Mouse (Mus musculus): ENCODE data around the gene Mcl1. TPM values are rescaled to one million over a fixed set of nuclear protein-coding genes. Genes with fewer than 3 reads are reported as not detected.

Mcl1 gene
- polyA plus RNA-seq, 1 experiment from 2014 or later, result 57.2 TPM

- H3K4me3 ChIP-seq (ENCODE audit: control insufficient read depth in 1 of 2, insufficient read depth in 1 of 2, low read depth in 1 of 2, low read length in 2 of 2), result 0 out of 4 replicates have a peak overlapping the region, but pooled peaks of 1 of the 2 experiments have one; percentile 11
Observed at GRCm38 (mm10) chr3:95674236-95674635, 15.6 kb downstream of the Mcl1 start.

GRCm38 (mm10) chr3:95674812-95675211 is 16.2 kb downstream of the Mcl1 start:
- peaks cover 46 to 59% of the 10 kb centered on the region in 2 experiments for H3K4me1 ChIP-seq (ENCODE audit: control insufficient read depth in 2 of 2, insufficient read depth in 2 of 2, low read length in 2 of 2)
- H3K9ac ChIP-seq (ENCODE audit: low read length), result peak overlapping the region; percentile 67
- peak overlapping the region in 1 of 2 experiments; percentile 12; a peak in 1 of 4 replicates for H3K4me3 ChIP-seq (ENCODE audit: control insufficient read depth in 1 of 2, insufficient read depth in 1 of 2, low read depth in 1 of 2, low read length in 2 of 2)
- H3K27me3 ChIP-seq (ENCODE audit: control insufficient read depth, insufficient read depth, low read length), result no peaks in the 10 kb centered on the region
- H3K4me2 ChIP-seq (ENCODE audit: low read length), result peak overlapping the region; percentile 58
- no peak for ATAC-seq (ENCODE audit: insufficient number of reproducible peaks, insufficient read depth, low FRiP score, low read depth)
- peak overlapping the region; percentile 74 to 97 for H3K27ac ChIP-seq (replicated peaks in 1 of 2; ENCODE audit: control insufficient read depth in 1 of 2, insufficient read depth in 1 of 2, low read depth in 2 of 2, low read length in 2 of 2)
- 8% methylated on average over 6 of the region's 6 CpGs for WGBS
- peaks cover 19% of the 10 kb centered on the region; the same call in 1 of the 2 replicates for H3K36me3 ChIP-seq (ENCODE audit: control insufficient read depth, insufficient read depth, low read length)
- no peaks in the 10 kb centered on the region for H3K9me3 ChIP-seq (ENCODE audit: control insufficient read depth, low read length)

More at GRCm38 (mm10) chr3:95674236-95674635, 15.6 kb downstream of the Mcl1 start:
- Histone ChIP-seq H3K4me1 (ENCODE audit: control insufficient read depth in 2 of 2, insufficient read depth in 2 of 2, low read length in 2 of 2) (peaks cover 46 to 59% of the 10 kb centered on the region in 2 experiments), H3K27me3 (ENCODE audit: control insufficient read depth, insufficient read depth, low read length) (no peaks in the 10 kb centered on the region), H3K4me2 (ENCODE audit: low read length) (peak overlapping the region; percentile 58), H3K27ac (replicated peaks in 1 of 2; ENCODE audit: control insufficient read depth in 1 of 2, insufficient read depth in 1 of 2, low read depth in 2 of 2, low read length in 2 of 2) (peak overlapping the region; percentile 74 to 97), H3K9me3 (ENCODE audit: control insufficient read depth, low read length) (no peaks in the 10 kb centered on the region), H3K9ac (ENCODE audit: low read length) (peak overlapping the region; percentile 67), H3K36me3 (ENCODE audit: control insufficient read depth, insufficient read depth, low read length) (peaks cover 23% of the 10 kb centered on the region)
- WGBS, result no CpG with 5 or more reads among the region's 2 CpGs
- ATAC-seq (ENCODE audit: insufficient number of reproducible peaks, insufficient read depth, low FRiP score, low read depth), result peak; percentile 68

- Histone ChIP-seq H3K36me3 (ENCODE audit: control insufficient read depth, insufficient read depth, low read length) (peaks cover 16% of the 10 kb centered on the region; the same call in 1 of the 2 replicates), H3K4me2 (ENCODE audit: low read length) (peak overlapping the region; percentile 58), H3K27ac (replicated peaks in 1 of 2; ENCODE audit: control insufficient read depth in 1 of 2, insufficient read depth in 1 of 2, low read depth in 2 of 2, low read length in 2 of 2) (peak overlapping the region; percentile 74 to 97), H3K27me3 (ENCODE audit: control insufficient read depth, insufficient read depth, low read length) (no peaks in the 10 kb centered on the region), H3K9me3 (ENCODE audit: control insufficient read depth, low read length) (no peaks in the 10 kb centered on the region), H3K4me3 (ENCODE audit: control insufficient read depth in 1 of 2, insufficient read depth in 1 of 2, low read depth in 1 of 2, low read length in 2 of 2) (peak overlapping the region in 1 of 2 experiments; percentile 12; a peak in 1 of 4 replicates), H3K9ac (ENCODE audit: low read length) (peak overlapping the region; percentile 67), H3K4me1 (ENCODE audit: control insufficient read depth in 2 of 2, insufficient read depth in 2 of 2, low read length in 2 of 2) (peaks cover 48 to 59% of the 10 kb centered on the region in 2 experiments)
- ATAC-seq (ENCODE audit: insufficient number of reproducible peaks, insufficient read depth, low FRiP score, low read depth), result peak; percentile 24
- 12% methylated on average over 8 of the region's 8 CpGs for WGBS
Observed at GRCm38 (mm10) chr3:95675301-95676092, 16.9 kb downstream of the Mcl1 start.

- Histone ChIP-seq H3K27me3 (ENCODE audit: control insufficient read depth, insufficient read depth, low read length) (no peaks in the 10 kb centered on the region), H3K27ac (replicated peaks in 1 of 2; ENCODE audit: control insufficient read depth in 1 of 2, insufficient read depth in 1 of 2, low read depth in 2 of 2, low read length in 2 of 2) (peak overlapping the region in 1 of 2 experiments; percentile 97; a peak in 2 of 4 replicates), H3K9me3 (ENCODE audit: control insufficient read depth, low read length) (no peaks in the 10 kb centered on the region), H3K4me2 (ENCODE audit: low read length) (no peak overlapping the region), H3K4me1 (ENCODE audit: control insufficient read depth in 2 of 2, insufficient read depth in 2 of 2, low read length in 2 of 2) (peaks cover 56 to 69% of the 10 kb centered on the region in 2 experiments), H3K36me3 (ENCODE audit: control insufficient read depth, insufficient read depth, low read length) (peaks cover 10% of the 10 kb centered on the region; the same call in 1 of the 2 replicates), H3K4me3 (ENCODE audit: control insufficient read depth in 1 of 2, insufficient read depth in 1 of 2, low read depth in 1 of 2, low read length in 2 of 2) (no peak overlapping the region), H3K9ac (ENCODE audit: low read length) (peak overlapping the region; percentile 67; the same call in 1 of the 2 replicates)
- 50% methylated on average over 15 of the region's 15 CpGs for WGBS
- ATAC-seq (ENCODE audit: insufficient number of reproducible peaks, insufficient read depth, low FRiP score, low read depth), result no peak
Observed at GRCm38 (mm10) chr3:95676745-95677419, 18.3 kb downstream of the Mcl1 start.

- Histone ChIP-seq H3K4me1 (ENCODE audit: control insufficient read depth in 2 of 2, insufficient read depth in 2 of 2, low read length in 2 of 2) (peaks cover 52 to 62% of the 10 kb centered on the region in 2 experiments), H3K9ac (ENCODE audit: low read length) (no peak overlapping the region), H3K4me3 (ENCODE audit: control insufficient read depth in 1 of 2, insufficient read depth in 1 of 2, low read depth in 1 of 2, low read length in 2 of 2) (no peak overlapping the region), H3K36me3 (ENCODE audit: control insufficient read depth, insufficient read depth, low read length) (peaks cover 10% of the 10 kb centered on the region; the same call in 1 of the 2 replicates), H3K27ac (replicated peaks in 1 of 2; ENCODE audit: control insufficient read depth in 1 of 2, insufficient read depth in 1 of 2, low read depth in 2 of 2, low read length in 2 of 2) (peak overlapping the region in 1 of 2 experiments; percentile 97; a peak in 1 of 4 replicates), H3K27me3 (ENCODE audit: control insufficient read depth, insufficient read depth, low read length) (no peaks in the 10 kb centered on the region), H3K9me3 (ENCODE audit: control insufficient read depth, low read length) (no peaks in the 10 kb centered on the region), H3K4me2 (ENCODE audit: low read length) (no peak overlapping the region)
- 66% methylated on average over 19 of the region's 19 CpGs for WGBS
- no peak for ATAC-seq (ENCODE audit: insufficient number of reproducible peaks, insufficient read depth, low FRiP score, low read depth)
Observed at GRCm38 (mm10) chr3:95677420-95678090, 19.0 kb downstream of the Mcl1 start.

GRCm38 (mm10) chr3:95679551-95679950 is 21.0 kb downstream of the Mcl1 start:
- Histone ChIP-seq H3K9ac (ENCODE audit: low read length) (no peak overlapping the region), H3K9me3 (ENCODE audit: control insufficient read depth, low read length) (no peaks in the 10 kb centered on the region), H3K4me3 (ENCODE audit: control insufficient read depth in 1 of 2, insufficient read depth in 1 of 2, low read depth in 1 of 2, low read length in 2 of 2) (no peak overlapping the region), H3K4me2 (ENCODE audit: low read length) (no peak overlapping the region), H3K27ac (replicated peaks in 1 of 2; ENCODE audit: control insufficient read depth in 1 of 2, insufficient read depth in 1 of 2, low read depth in 2 of 2, low read length in 2 of 2) (no peak overlapping the region), H3K36me3 (ENCODE audit: control insufficient read depth, insufficient read depth, low read length) (peaks cover 4% of the 10 kb centered on the region; the same call in 1 of the 2 replicates), H3K4me1 (ENCODE audit: control insufficient read depth in 2 of 2, insufficient read depth in 2 of 2, low read length in 2 of 2) (peaks cover 38 to 46% of the 10 kb centered on the region in 2 experiments), H3K27me3 (ENCODE audit: control insufficient read depth, insufficient read depth, low read length) (no peaks in the 10 kb centered on the region)
- ATAC-seq (ENCODE audit: insufficient number of reproducible peaks, insufficient read depth, low FRiP score, low read depth), result no peak
- 89% methylated on average over 8 of the region's 8 CpGs for WGBS

GRCm38 (mm10) chr3:95680673-95681072 is 22.1 kb downstream of the Mcl1 start:
- H3K4me3 ChIP-seq (ENCODE audit: control insufficient read depth in 1 of 2, insufficient read depth in 1 of 2, low read depth in 1 of 2, low read length in 2 of 2), result no peak overlapping the region
- no peak overlapping the region for H3K4me2 ChIP-seq (ENCODE audit: low read length)
- no peak overlapping the region; the same call in 1 of the 2 replicates for H3K9ac ChIP-seq (ENCODE audit: low read length)

More at GRCm38 (mm10) chr3:95680673-95681072, 22.1 kb downstream of the Mcl1 start:
- peaks cover 4% of the 10 kb centered on the region; the same call in 1 of the 2 replicates for H3K36me3 ChIP-seq (ENCODE audit: control insufficient read depth, insufficient read depth, low read length)
- H3K9me3 ChIP-seq (ENCODE audit: control insufficient read depth, low read length), result no peaks in the 10 kb centered on the region
- H3K27me3 ChIP-seq (ENCODE audit: control insufficient read depth, insufficient read depth, low read length), result no peaks in the 10 kb centered on the region
- ATAC-seq (ENCODE audit: insufficient number of reproducible peaks, insufficient read depth, low FRiP score, low read depth), result no peak
- peaks cover 34 to 43% of the 10 kb centered on the region in 2 experiments for H3K4me1 ChIP-seq (ENCODE audit: control insufficient read depth in 2 of 2, insufficient read depth in 2 of 2, low read length in 2 of 2)
- WGBS, result 64% methylated on average over 6 of the region's 6 CpGs
- H3K27ac ChIP-seq (replicated peaks in 1 of 2; ENCODE audit: control insufficient read depth in 1 of 2, insufficient read depth in 1 of 2, low read depth in 2 of 2, low read length in 2 of 2), result no peak overlapping the region
